Mouse (Mus musculus): Measurements from ENCODE around the gene Jpt1. TPM values are rescaled to one million over a fixed set of nuclear protein-coding genes. Genes with fewer than 3 reads are reported as not detected.

Gene Jpt1
- total and polyA plus RNA-seq, 3 experiments, result 294 to 479 (median 439) TPM

- in situ Hi-C loops (cut with MboI; ENCODE audit: low pct_ligation_motif_present, low pct_unique_long_range_greater_than_20kb, low sequenced_read_pairs), result no loop called here
- H3K4me1 ChIP-seq (ENCODE audit: control insufficient read depth in 1 of 2, insufficient read depth in 2 of 2), result peaks cover 7 to 18% of the 10 kb centered on the region in 2 experiments
- peaks cover 5 to 7% of the 10 kb centered on the region in 2 experiments for H3K36me3 ChIP-seq (replicated peaks in 1 of 2; ENCODE audit: control insufficient read depth in 1 of 2, insufficient read depth in 1 of 2, low read length in 1 of 2)
- TF ChIP-seq PAX5 (IDR thresholded peaks at IDR 0.05; ENCODE audit: low read length), result no peak
- TF ChIP-seq BHLHE40 (IDR thresholded peaks at IDR 0.05; ENCODE audit: low read depth, low read length), result no peak
- TF ChIP-seq MAFK (IDR thresholded peaks at IDR 0.05; ENCODE audit: insufficient replicate concordance, low read length), result no peak
- TF ChIP-seq IRF4 (IDR thresholded peaks at IDR 0.05; ENCODE audit: low read depth, low read length), result no peak
- no peak for TF ChIP-seq TCF12 (IDR thresholded peaks at IDR 0.05; ENCODE audit: low read depth, low read length)
- no peak for TF ChIP-seq E2F4 (IDR thresholded peaks at IDR 0.05; ENCODE audit: insufficient replicate concordance, low read depth, low read length)
- no peak for TF ChIP-seq RAD21 (IDR thresholded peaks at IDR 0.05; ENCODE audit: low read depth, low read length)
- no peak for TF ChIP-seq POLR2A (IDR thresholded peaks at IDR 0.05; ENCODE audit: low read depth, low read length)
- TF ChIP-seq MAX (IDR thresholded peaks at IDR 0.05; ENCODE audit: low read length), result no peak
- no peak for TF ChIP-seq NELFE (IDR thresholded peaks at IDR 0.05; ENCODE audit: low read depth, low read length)
- no peak for TF ChIP-seq TBP (conservative IDR thresholded peaks at IDR 0.05; ENCODE audit: low read depth, low read length)
- TF ChIP-seq HCFC1 (IDR thresholded peaks at IDR 0.05; ENCODE audit: low read depth, low read length), result no peak
- no peak for TF ChIP-seq JUND (conservative IDR thresholded peaks at IDR 0.05; ENCODE audit: low read depth, low read length)
- no peak for TF ChIP-seq SIN3A (IDR thresholded peaks at IDR 0.05; ENCODE audit: low read length)
- TF ChIP-seq ZC3H11A (IDR thresholded peaks at IDR 0.05; ENCODE audit: low read depth, low read length), result no peak
- DNase-seq (ENCODE audit: extremely low read depth), result no peak
- no peaks in the 10 kb centered on the region for H3K79me2 ChIP-seq (replicated peaks; ENCODE audit: control insufficient read depth, extremely low read depth, insufficient read depth, poor library complexity, severe bottlenecking)
- dilution Hi-C loops (cut with MboI; ENCODE audit: extremely low pct_ligation_motif_present, extremely low pct_unique_long_range_greater_than_20kb, low sequenced_read_pairs), result no loop called here
- no peak overlapping the region for H3K27ac ChIP-seq (ENCODE audit: insufficient read depth, low read depth)
- no peak overlapping the region for H3K9ac ChIP-seq (ENCODE audit: insufficient read depth, low read depth)
- no peak overlapping the region for H3K4me3 ChIP-seq (replicated peaks in 1 of 3; ENCODE audit: low read depth in 2 of 3, low read length in 2 of 3, poor library complexity in 1 of 3)
- peaks cover 23% of the 10 kb centered on the region for H3K27me3 ChIP-seq (replicated peaks)
- no peak overlapping the region for H3K4me2 ChIP-seq (ENCODE audit: insufficient read depth, low read depth, poor library complexity, severe bottlenecking)
- H3K9me3 ChIP-seq (replicated peaks; ENCODE audit: low read length), result no peaks in the 10 kb centered on the region
Measured at GRCm38 (mm10) chr11:115467217-115467618, 47.0 kb downstream of the Jpt1 start.

- Histone ChIP-seq H3K27ac (ENCODE audit: insufficient read depth, low read depth) (no peak overlapping the region), H3K4me3 (replicated peaks in 1 of 3; ENCODE audit: low read depth in 2 of 3, low read length in 2 of 3, poor library complexity in 1 of 3) (no peak overlapping the region), H3K4me1 (ENCODE audit: control insufficient read depth in 1 of 2, insufficient read depth in 2 of 2) (peaks cover 3 to 17% of the 10 kb centered on the region in 2 experiments), H3K36me3 (replicated peaks in 1 of 2; ENCODE audit: control insufficient read depth in 1 of 2, insufficient read depth in 1 of 2, low read length in 1 of 2) (peaks cover 5 to 6% of the 10 kb centered on the region in 2 experiments), H3K27me3 (replicated peaks) (peaks cover 27% of the 10 kb centered on the region), H3K9me3 (replicated peaks; ENCODE audit: low read length) (no peaks in the 10 kb centered on the region), H3K4me2 (ENCODE audit: insufficient read depth, low read depth, poor library complexity, severe bottlenecking) (no peak overlapping the region), H3K9ac (ENCODE audit: insufficient read depth, low read depth) (no peak overlapping the region), H3K79me2 (replicated peaks; ENCODE audit: control insufficient read depth, extremely low read depth, insufficient read depth, poor library complexity, severe bottlenecking) (no peaks in the 10 kb centered on the region)
- dilution Hi-C loops (cut with MboI; ENCODE audit: extremely low pct_ligation_motif_present, extremely low pct_unique_long_range_greater_than_20kb, low sequenced_read_pairs) (no loop called here), in situ Hi-C loops (cut with MboI; ENCODE audit: low pct_ligation_motif_present, low pct_unique_long_range_greater_than_20kb, low sequenced_read_pairs) (no loop called here)
- TF ChIP-seq NRF1 (IDR thresholded peaks at IDR 0.05; ENCODE audit: low read depth, low read length), result no peak
- no peak for TF ChIP-seq MXI1 (IDR thresholded peaks at IDR 0.05; ENCODE audit: low read depth, low read length)
- no peak for TF ChIP-seq IRF4 (IDR thresholded peaks at IDR 0.05; ENCODE audit: low read depth, low read length)
- DNase-seq (ENCODE audit: extremely low read depth), result no peak
Measured at GRCm38 (mm10) chr11:115464851-115465250, 49.3 kb downstream of the Jpt1 start.
